Mouse (Mus musculus) spleen, adult 18-20 months (tissue): ENCODE results near the gene Olfr127.
"Not testable (repeated sequence)": the region's sequence is repeated elsewhere in the genome, so short reads cannot be mapped to it uniquely, and the experiment has no call there.

Experiments
- DNase-seq, 2 experiments: peaks; one replicate each; pipeline ENCODE4 v3.0.0; 2022; ENCODE audit warnings: mixed read lengths in 2 of 2

The Olfr127 gene

DNA sequence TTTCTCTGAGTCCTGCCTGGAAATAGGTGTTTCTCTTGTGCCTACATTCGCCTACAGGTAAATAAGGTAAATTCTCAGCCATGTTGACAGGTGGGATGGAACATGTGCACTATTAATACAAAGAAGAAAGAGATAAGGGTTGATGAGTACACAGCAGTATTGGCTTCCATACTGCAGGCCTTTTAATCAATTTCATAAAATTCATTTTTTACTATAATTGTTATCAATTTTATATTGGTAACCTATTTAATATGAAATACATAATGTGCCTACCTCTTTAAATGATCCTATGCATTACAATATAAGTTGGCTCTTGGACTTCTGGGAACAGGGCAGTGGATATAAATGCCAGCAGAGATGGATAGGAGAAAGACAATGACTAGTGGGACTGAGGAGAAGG, at the start of gene Olfr127:
Olfr127 (plus strand) TSS at position 301 of the 400 bp plus-strand sequence.
- no peak for DNase-seq

DNA sequence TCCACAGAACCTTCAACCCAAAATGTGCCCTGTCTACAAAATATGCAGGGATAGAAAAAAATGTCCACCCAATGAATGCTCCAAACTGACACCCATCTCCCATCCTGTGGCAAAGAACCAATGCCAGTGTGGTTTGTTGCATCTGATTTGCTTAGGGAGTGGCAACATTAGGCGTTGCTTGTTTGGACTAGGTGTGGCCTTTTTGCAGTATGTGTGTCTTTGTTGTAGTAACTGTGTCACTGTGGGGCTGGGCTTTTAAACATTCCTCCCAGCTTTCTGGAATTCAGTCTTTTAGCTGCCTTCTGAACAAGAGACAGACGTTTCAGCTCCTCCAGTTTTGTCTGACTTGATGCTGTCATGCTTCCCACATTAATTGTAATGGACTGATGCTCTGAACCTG, 36.3 kb upstream of the Olfr127 start:
- DNase-seq = no peak

DNA sequence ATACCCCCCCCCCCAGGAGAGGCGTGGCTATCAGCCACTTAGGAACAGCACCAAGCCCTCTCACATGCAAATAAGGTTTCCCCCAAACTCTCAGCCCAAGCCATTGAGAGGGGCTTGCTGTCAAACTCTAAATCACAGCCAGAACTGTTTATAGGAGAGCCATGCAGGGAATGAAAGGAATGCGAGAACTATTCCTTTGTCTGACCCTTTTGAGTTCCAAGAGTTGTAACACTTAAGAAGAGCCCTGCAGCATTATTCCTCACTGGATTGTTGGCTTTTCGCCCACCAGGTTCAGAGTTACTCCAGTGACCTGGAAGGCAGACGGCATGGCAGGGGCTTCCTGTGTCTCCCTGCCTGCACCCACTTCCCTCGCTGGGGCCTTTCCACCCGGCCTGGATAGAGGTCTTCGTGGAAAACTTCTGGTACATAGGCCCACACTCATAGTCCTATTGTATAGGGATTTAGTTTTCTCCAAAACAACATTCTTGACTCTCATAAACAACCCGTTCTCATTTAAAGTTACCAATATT, 30.5 kb upstream of the Olfr127 start:
- no peak for DNase-seq

DNA sequence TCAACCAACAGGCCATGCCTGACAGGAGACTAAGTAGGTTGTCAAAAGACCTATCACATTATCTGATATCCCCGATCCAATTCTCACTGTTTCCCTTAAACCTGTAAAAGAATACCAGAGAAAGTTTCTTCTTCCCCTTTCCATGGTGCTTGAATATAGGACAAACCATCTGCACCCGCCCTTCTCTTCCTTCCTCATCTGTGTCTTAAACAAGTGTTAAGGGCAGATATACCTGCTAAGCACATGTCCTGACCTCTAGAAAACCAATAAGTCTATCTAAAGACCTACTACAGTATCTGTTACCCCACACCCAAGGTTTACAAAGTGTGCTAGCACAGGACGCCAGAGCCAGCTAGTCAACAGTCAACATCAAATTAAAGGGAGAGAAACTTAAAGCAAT, 26.4 kb upstream of the Olfr127 start:
- DNase-seq = no peak

DNA sequence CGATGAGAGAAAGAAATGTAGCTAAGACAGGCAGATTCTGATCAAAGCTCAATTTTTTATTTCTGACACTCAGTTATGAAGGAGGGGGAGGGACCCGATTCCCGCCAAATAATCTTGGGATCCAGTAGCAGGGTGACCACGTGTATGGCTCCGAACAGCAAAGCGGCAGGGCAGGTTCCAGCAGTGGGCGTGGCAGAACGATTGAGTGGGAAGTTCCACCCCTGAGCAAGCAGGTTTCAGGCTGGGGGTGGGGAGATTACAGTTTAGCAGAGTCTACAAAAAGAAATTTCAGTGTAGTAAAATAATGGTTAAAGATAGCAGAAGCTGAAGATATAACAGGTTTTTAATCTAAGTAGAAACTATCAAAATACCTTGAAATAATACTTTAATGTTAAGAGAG, 6.6 kb downstream of the Olfr127 start:
- DNase-seq = not testable (repeated sequence)

DNA sequence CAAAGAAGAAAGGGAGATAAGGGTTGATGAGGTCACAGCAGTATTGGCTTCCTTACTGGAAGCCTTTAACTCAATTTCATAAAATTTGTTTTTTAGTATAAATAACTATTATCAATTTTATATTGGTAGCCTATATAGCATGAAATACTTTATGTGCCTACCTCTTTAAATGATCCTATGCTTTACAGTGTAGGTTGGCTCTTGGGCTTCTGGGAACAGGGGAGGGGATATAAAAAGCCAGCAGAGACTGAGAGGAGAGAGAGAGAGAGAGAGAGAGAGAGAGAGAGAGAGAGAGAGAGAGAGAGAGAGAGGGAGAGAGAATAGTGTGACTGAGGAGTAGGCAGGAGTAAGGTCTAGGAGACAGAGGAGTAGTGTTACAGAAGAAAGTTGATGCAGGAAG, 20.0 kb downstream of the Olfr127 start, which contains the start of gene Olfr128:
Olfr128 (plus strand) TSS at position 301 of the 400 bp plus-strand sequence.
- DNase-seq = no peak

DNA sequence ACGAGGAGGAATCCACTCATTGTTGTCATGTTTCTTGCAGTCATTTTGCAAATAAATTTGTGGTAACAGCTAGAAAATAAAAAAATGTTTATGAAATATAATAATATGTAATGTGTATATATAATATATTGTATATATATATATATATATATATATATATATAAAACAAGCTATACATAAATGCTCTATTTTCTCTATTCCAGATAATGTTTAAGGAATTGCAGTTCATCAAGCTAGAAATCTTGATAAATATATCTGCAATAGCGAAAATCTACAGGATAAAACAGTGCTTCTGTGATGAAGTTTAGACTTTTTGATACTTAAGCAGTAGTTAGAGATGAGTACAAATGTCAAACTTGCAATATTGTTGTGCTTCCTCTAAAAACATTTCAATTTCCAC, 52.7 kb downstream of the Olfr127 start, which contains the start of gene Olfr761:
Olfr761 (minus strand) TSS at position 101 of the 400 bp plus-strand sequence.
- DNase-seq = no peak
